Mouse (Mus musculus): ENCODE data around the gene Vac14.

Gene Vac14

GRCm38 (mm10) chr8:110618391-110619207, at the start of gene Vac14:
Vac14 (plus strand) TSS chr8:110618585.
- peak; percentile 98 for DNase-seq (ENCODE audit: low spot score)

GRCm38 (mm10) chr8:110592641-110593040, 25.7 kb upstream of the Vac14 start:
- DNase-seq (ENCODE audit: low spot score) = no peak

- DNase-seq (ENCODE audit: low spot score) = no peak
Measured at GRCm38 (mm10) chr8:110594164-110594563, 24.2 kb upstream of the Vac14 start.

GRCm38 (mm10) chr8:110604556-110604955, 13.8 kb upstream of the Vac14 start:
- peak; percentile 19 for DNase-seq (ENCODE audit: low spot score)

- DNase-seq (ENCODE audit: low spot score) = no peak
Measured at GRCm38 (mm10) chr8:110605401-110606015, 12.9 kb upstream of the Vac14 start.

- no peak for DNase-seq (ENCODE audit: low spot score)
Measured at GRCm38 (mm10) chr8:110615730-110616129, 2.7 kb upstream of the Vac14 start.

GRCm38 (mm10) chr8:110617801-110618358, 505 bp upstream of the Vac14 start:
- DNase-seq (ENCODE audit: low spot score) = no peak

- no peak for DNase-seq (ENCODE audit: low spot score)
Measured at GRCm38 (mm10) chr8:110619208-110619574, 806 bp downstream of the Vac14 start.

GRCm38 (mm10) chr8:110619919-110620318, 1.5 kb downstream of the Vac14 start:
- no peak for DNase-seq (ENCODE audit: low spot score)

- no peak for DNase-seq (ENCODE audit: low spot score)
Measured at GRCm38 (mm10) chr8:110626431-110626830, 8.0 kb downstream of the Vac14 start.

GRCm38 (mm10) chr8:110629245-110630063, 11.1 kb downstream of the Vac14 start:
- peak; percentile 21 for DNase-seq (ENCODE audit: low spot score)

GRCm38 (mm10) chr8:110630079-110630478, 11.7 kb downstream of the Vac14 start:
- DNase-seq (ENCODE audit: low spot score) = no peak

- peak; percentile 61 for DNase-seq (ENCODE audit: low spot score)
Measured at GRCm38 (mm10) chr8:110630571-110631071, 12.2 kb downstream of the Vac14 start.

GRCm38 (mm10) chr8:110631201-110631600, 12.8 kb downstream of the Vac14 start:
- peak; percentile 36 for DNase-seq (ENCODE audit: low spot score)

- DNase-seq (ENCODE audit: low spot score) = no peak
Measured at GRCm38 (mm10) chr8:110633814-110634213, 15.4 kb downstream of the Vac14 start.

- no peak for DNase-seq (ENCODE audit: low spot score)
Measured at GRCm38 (mm10) chr8:110636182-110636581, 17.8 kb downstream of the Vac14 start.

- DNase-seq (ENCODE audit: low spot score) = no peak
Measured at GRCm38 (mm10) chr8:110642331-110642730, 23.9 kb downstream of the Vac14 start.

- DNase-seq (ENCODE audit: low spot score) = no peak
Measured at GRCm38 (mm10) chr8:110643177-110643576, 24.8 kb downstream of the Vac14 start.

GRCm38 (mm10) chr8:110644422-110644821, 26.0 kb downstream of the Vac14 start:
- DNase-seq (ENCODE audit: low spot score) = no peak

- no peak for DNase-seq (ENCODE audit: low spot score)
Measured at GRCm38 (mm10) chr8:110644901-110645300, 26.5 kb downstream of the Vac14 start.

GRCm38 (mm10) chr8:110645340-110645739, 27.0 kb downstream of the Vac14 start:
- no peak for DNase-seq (ENCODE audit: low spot score)

- DNase-seq (ENCODE audit: low spot score) = peak; percentile 64
Measured at GRCm38 (mm10) chr8:110646064-110646463, 27.7 kb downstream of the Vac14 start.
